Mouse (Mus musculus): ENCODE measurements around the gene Cars.

DNA sequence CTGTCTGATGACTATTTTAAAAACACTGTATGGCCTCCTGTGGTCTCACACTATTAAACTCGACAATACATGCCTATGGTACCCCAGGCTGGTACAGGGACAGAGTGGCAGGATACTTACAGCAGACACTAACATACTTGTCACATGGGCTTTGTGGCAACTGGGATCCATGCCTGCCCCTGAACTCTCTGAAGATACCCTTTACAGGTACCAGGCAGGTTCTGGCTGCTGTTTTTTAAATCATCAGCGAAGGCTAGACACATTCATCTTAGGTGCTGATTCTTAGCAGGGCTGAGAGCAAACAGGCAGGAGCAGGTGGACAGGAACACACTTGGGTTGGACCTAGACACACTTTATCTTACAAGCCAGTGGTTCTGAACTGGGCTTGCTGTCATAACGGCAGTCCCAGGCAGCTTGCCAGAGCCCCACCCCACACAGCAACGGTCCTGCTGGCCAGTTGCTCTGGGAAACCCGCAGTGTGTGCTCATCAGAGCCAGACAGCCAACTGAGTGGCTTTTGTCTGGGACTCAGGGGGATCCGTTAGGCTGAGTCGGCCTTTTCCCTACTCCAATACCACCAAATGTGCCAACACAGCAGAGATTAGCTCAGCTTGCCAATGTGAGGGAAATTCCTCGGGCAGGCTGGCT lies 42.8 kb downstream of the Cars start:
- no peak for TF ChIP-seq CTCF (IDR thresholded peaks at IDR 0.05)
- TF ChIP-seq POLR2A (IDR thresholded peaks at IDR 0.05; ENCODE audit: insufficient read depth, low read depth, low read length), result no peak
